Mouse (Mus musculus) heart, postnatal 25 days (tissue): ENCODE data around the gene Lap3. TPM values are rescaled to one million over a fixed set of nuclear protein-coding genes. Genes with fewer than 3 reads are reported as not detected.
A peak's percentile ranks its signal among the peaks of the same experiment; 100 is the strongest.

Experiments
- DNase-seq: peaks from one replicate; pipeline ENCODE4 v3.0.0; 2022; ENCODE audit warnings: low spot score
- intact Hi-C: fragments of 180-260 bp; cut with DNase I; formaldehyde crosslinking; loops from one replicate; pipeline ENCODE4 v1.15.1; 2025
- total RNA-seq, 2 experiments: library from RNA; stranded (reverse); gene quantifications; 2 replicates each; pipeline ENCODE4 v1.2.3; 2021

Gene Lap3
- total RNA-seq, 2 experiments from 2014 or later = 95.0 to 98.6 TPM

DNA sequence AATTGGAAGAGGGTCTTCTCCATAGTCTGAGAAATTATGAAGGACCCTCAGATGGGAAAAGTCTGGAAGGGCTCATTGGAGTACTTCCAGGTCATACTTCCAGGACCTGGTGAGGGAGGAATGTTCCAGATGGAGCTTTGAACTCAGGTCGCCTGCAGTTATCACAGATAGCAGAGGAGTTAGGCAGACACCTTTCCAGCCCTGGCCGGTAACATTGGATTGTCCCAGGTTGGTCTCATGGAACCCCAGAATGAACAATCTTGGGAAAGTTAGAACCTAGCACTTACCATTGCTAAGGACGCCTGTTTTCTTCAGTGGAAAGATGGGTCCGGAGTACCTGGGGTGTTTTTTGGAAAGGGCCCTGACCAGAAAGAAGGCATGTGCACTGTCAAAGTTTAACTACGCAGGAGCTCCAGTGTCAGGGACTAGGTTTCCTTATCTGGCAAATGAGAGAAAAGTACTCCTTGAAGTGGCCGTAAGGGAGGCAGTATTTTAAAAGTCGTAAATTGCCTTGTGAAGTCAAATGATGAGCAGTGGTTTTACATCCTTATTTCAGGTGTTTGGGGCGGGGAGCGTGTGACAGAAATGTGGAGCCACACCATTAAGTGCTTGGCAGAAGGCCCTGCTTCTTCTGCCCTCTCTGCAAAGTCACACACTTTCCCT is 1.1 kb downstream of the Lap3 start:
- DNase-seq = no peak
- intact Hi-C loops = loop anchor here (2.0 to 10.0 kb wide), 3 partner anchors 27 to 361 kb away; partner anchors contain the start of genes Lcorl, Med28 and Ncapg

DNA sequence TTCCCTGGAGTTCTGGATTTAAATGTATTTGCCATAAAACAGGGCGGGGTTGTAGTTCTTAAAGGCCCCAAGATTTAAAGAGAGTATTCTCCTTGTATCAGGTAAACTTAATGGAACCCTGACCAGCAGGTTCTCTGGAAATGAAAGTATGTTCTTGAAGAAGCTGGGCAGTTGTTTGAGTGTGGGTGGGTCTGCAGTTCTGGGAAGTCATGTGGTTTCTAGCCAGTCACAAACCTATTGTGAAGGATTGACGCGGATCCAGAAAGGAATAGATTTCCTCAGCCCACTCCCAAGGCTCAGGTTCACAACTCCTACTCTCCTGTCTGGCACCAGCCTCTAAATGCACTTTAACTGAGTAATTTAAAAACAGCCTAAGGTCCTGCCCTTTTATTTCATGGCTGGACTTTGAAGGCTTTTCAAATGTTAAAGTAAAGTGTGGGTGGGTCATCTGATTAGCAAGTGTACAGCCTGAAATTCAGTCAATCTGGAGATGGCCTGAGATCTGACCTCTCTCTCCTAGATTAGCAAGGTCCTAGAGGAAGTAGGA is 2.3 kb downstream of the Lap3 start:
- DNase-seq = no peak
- intact Hi-C loops = loop anchor here (2.0 to 10.0 kb wide), 2 partner anchors 25 to 359 kb away; partner anchors contain the start of genes Lcorl and Med28

GRCm38 (mm10) chr5:45496042-45496441 is 2.9 kb downstream of the Lap3 start:
- no peak for DNase-seq
- intact Hi-C loops = loop anchor here (10.0 kb wide), 1 partner anchor 359 kb away; the partner anchor contains the start of gene Lcorl

- intact Hi-C loops = loop anchor here (10.0 kb wide), 1 partner anchor 358 kb away; the partner anchor contains the start of gene Lcorl
- DNase-seq = no peak
Measured at GRCm38 (mm10) chr5:45496479-45496878, 3.3 kb downstream of the Lap3 start.

DNA sequence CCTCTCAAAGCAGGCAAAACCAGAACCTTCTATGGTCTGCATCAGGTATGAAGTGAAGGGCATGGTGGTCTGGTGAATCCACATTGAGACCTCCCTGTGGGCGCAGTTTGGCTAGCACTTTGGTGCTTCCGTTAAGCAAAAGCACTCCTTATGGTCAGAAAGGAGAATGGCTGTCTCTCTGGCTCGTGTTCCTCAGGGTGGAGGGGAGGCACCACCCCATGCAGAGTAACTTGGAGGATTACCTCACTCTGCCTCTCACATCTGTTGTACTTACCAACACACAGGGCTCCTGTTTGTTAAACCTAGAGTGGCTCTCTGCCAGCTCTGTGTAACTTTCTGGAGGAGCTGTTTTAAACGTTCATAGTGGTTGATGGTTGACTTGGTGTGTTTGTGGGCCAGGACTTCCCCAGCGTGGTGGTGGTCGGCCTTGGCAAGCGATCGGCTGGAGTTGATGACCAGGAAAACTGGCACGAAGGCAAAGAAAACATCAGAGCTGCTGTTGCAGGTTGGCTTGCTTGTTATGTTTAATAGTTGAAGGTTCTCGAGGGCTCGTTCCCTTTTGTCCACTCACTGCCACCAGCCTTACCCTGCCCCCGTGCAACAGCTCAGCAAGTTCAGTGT is 3.9 kb downstream of the Lap3 start:
- intact Hi-C loops = loop anchor here (10.0 kb wide), 1 partner anchor 358 kb away; the partner anchor contains the start of gene Lcorl
- no peak for DNase-seq

DNA sequence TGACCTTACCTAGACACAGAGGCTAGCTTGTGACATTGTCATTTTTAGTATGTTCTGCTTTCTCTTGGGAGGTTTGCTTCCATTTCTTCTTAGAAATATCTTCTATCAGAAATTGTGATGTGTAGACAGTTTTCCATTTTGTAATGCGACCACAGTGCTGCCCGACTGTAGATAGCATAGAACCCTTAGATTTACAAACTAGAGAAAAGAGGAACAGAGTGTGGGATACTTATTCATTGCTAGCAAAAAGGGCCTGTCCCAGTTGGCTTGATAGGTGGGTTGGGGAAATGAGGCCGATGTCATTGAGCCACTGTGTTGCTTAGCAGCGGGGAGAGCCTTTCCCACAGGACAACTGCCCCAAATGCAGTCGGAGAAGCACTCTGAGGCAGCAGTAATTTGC is 4.4 kb downstream of the Lap3 start:
- no peak for DNase-seq
- intact Hi-C loops = loop anchor here (10.0 kb wide), 1 partner anchor 357 kb away; the partner anchor contains the start of gene Lcorl

DNA sequence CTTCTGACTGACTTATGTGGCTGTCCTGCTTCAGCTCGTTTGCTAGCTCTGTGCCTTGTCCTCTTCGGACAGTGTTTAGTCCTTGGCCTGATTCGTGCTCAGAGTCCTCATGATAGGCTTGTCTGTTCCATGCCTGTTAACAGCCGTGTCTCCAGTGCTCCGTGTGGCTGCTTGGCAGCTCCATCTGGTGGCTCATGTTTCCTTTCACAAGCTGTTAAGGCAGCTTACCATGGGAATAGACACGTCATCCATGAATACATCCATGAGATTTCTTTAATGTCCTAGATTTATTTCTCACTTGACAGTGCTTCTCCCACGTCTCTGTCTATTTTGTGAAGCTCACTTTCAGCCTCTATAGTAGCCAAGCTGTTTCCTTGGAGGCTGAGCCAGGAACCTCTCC is 16.9 kb downstream of the Lap3 start:
- DNase-seq = no peak
- intact Hi-C loops = no loop called here

- DNase-seq = no peak
- intact Hi-C loops = no loop called here
Measured at GRCm38 (mm10) chr5:45512908-45513307, 19.7 kb downstream of the Lap3 start.

DNA sequence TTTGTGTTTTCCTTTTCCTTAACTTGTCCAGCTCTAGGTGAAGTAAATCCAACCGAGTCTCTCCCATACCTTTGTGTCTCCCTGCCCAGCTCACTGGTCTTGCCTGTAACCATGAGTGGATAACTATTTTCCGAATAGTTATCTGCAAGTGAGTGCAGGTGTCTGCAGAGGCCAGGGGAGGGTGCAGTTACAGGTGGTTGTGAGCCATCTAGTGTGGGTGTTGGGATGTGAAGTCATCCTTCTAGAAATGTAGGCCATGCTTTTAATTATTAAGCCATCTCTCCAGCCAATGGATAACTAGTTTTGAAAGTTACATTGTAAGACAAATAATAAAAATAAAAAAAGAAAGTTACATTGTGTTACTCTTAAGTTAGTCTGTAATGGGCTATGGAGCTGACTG is 20.3 kb downstream of the Lap3 start:
- intact Hi-C loops = no loop called here

DNA sequence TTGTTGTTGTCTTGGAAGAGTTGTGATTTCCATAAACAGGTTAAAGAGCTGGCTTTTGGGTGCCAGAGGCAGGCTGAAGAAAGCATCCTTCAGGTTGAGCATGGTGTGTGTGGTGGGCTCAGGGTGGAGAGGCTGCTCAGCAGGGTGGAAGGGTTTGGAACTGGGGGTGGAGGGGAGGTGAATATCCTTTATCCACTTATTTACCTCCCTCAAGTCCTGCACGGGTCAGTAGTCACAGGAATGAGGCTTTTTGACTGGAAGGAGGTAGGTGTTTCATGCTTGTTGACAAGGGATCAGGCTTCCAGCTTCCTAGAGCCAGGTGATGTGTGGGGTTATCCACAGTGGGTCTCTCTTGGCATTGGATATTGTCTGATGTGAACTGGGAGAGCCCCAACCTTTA is 21.4 kb downstream of the Lap3 start:
- DNase-seq = no peak

More for the DNA sequence above, 20.3 kb downstream of the Lap3 start:
- DNase-seq = no peak

DNA sequence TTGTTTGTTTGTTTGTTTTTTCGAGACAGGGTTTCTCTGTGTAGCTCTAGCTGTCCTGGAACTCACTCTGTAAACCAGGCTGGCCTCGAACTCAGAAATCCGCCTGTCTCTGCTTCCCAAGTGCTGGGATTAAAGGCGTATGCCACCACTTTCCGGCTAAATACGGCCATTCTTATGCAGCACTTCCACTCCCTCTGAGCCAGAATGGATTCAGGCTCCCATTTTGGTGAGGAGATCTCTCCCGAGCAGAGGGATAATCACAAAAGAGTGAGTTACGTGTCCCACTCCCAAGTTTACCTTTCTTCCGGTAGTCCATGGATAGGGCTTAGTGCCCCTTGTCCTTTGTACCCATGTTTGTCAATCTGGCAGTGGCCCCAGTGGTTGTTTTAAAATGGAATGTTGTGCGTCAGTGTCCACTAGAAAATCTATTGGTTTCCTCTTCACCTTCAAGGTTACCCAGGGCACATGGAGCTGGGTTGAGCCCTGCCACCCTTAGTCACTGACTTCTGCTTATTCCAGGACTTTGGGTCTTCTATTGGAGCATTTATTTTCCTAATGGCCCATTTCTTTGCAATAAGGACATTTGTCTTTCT is 22.1 kb downstream of the Lap3 start:
- intact Hi-C loops = no loop called here
- DNase-seq = no peak

More for the DNA sequence above, 21.4 kb downstream of the Lap3 start:
- intact Hi-C loops = no loop called here

DNA sequence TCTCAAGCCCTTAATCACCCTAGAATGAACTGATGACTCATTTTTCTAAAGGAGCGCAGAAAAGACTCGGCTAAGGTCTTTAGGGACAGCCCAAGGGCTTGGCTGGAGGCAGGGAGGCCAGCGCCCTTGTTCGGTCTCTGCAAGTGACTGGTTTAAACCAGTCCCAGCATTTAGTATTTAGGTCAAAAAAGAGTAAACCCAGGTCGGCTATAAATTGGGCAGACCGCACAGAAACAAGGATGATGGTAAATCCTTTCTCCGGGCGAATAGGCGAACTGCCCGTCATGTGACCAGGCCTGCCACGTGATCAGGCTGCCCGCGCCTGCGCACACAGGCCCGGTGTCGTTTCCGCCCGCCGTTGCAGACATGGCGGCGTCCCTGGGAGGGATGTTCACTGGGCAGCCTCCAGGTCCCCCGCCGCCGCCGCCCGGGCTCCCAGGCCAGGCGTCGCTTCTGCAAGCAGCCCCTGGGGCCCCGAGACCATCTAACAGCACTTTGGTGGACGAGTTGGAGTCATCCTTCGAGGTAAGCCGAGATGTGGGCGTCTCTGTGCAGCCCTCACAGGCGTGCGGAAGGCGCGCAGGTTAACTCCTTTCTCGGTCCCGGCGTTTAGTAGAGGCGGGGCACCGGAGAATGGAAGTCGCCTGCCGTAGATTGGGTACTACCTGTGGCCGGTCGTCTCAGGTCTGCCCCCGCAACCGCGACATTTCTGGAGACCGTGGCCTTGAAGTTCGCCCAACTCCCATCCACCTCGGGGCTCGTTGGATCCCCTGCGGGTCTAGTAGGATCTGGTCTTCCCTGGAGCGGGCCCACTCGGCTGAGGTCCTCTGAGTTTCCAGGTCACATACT is 27.0 kb downstream of the Lap3 start, which contains the start of gene Med28:
TSS of gene Med28 (plus strand) at position 270 of the 849 bp plus-strand sequence.
- DNase-seq = peak; percentile 89
- intact Hi-C loops = loop anchor here (2.0 kb wide), 1 partner anchor 25 kb away; no protein-coding TSS in a partner anchor

GRCm38 (mm10) chr5:45520809-45521110 is 27.6 kb downstream of the Lap3 start:
- no peak for DNase-seq
- intact Hi-C loops = loop anchor here (2.0 kb wide), 1 partner anchor 26 kb away; no protein-coding TSS in a partner anchor

DNA sequence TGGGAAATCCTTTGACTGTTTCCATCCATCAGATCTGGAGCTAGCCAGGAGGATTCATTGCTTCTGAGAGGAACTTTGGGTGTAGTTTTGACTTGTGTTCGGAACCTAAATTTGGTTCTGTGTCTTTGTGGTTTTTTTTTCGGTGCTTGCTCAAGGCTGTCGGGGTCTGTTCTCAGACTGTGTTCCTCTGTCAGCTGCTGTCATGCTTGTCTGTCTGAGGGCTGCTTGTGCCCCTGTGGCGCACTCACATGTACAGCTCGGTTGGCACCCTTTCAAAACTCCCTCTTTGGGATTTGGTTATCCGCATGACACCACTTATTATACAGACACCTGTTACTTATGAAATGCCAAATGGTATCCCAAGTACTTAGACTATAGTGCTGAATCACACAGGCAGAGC is 28.4 kb downstream of the Lap3 start:
- intact Hi-C loops = loop anchor here (2.0 kb wide), 1 partner anchor 27 kb away; no protein-coding TSS in a partner anchor
- no peak for DNase-seq

DNA sequence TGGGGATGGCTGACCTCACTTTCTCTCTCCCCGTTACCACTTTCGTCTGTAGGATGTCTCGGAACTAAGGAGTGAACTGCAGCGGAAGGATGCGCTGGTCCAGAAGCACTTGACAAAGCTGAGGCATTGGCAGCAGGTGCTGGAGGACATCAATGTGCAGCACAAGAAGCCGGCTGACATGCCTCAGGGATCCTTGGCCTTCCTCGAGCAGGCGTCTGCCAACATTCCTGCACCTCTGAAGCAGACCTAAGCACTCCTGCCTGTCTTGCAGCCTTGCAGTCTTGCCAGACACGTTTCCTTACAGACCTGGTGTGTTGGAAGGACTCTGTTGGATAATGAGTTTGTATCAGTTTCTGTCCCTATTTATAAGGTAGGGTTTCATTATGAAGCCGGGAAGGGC is 31.9 kb downstream of the Lap3 start:
- intact Hi-C loops = no loop called here
- DNase-seq = no peak

GRCm38 (mm10) chr5:45526338-45526737 is 33.2 kb downstream of the Lap3 start:
- intact Hi-C loops = no loop called here
- DNase-seq = no peak

DNA sequence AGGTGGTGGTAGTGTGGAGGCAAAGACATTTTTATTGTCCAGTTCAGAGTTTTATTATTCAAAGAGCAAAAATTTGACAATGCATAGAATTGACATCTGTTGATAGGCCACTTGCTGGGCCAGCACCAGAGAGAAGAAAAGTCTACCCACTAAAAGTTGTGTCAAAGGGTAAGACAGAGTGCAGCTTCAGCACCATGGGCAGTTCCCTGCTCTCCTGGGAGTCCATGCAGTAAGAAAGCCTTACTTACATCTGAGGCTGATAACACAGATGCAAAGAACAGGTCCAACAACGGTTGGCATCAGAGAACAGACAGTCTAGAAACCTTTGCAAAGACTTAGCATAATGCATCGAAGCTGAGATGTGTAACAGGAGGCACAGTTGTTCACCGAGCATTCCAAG is 36.5 kb downstream of the Lap3 start:
- intact Hi-C loops = loop anchor here (5.0 kb wide), 1 partner anchor 57 kb away; no protein-coding TSS in a partner anchor

GRCm38 (mm10) chr5:45534319-45535098 is 41.3 kb downstream of the Lap3 start:
- no peak for DNase-seq
- intact Hi-C loops = loop anchor here (1.0 to 5.0 kb wide), 3 partner anchors 62 to 812 kb away; no protein-coding TSS in a partner anchor

More for the DNA sequence above, 36.5 kb downstream of the Lap3 start:
- no peak for DNase-seq

- DNase-seq = no peak
- intact Hi-C loops = loop anchor here (1.0 to 2.0 kb wide), 2 partner anchors 133 to 812 kb away; no protein-coding TSS in a partner anchor
Measured at GRCm38 (mm10) chr5:45535177-45535576, 42.0 kb downstream of the Lap3 start.
